Mouse (Mus musculus): ENCODE measurements around the gene Tdrd12. TPM values are rescaled to one million over a fixed set of nuclear protein-coding genes. Genes with fewer than 3 reads are reported as not detected.

Gene Tdrd12
- total RNA-seq, 2 experiments from 2014 or later: not detected

GRCm38 (mm10) chr7:35564067-35564865 lies 26.7 kb upstream of the Tdrd12 start:
- no peak for TF ChIP-seq CTCF (IDR thresholded peaks at IDR 0.05)
- intact Hi-C loops (cut with DNase I): no loop called here
- no peak for DNase-seq
- no peak overlapping the region for H3K27ac ChIP-seq
- H3K4me3 ChIP-seq: no peak overlapping the region

- intact Hi-C loops (cut with DNase I): no loop called here
- H3K4me3 ChIP-seq: no peak overlapping the region
- H3K27ac ChIP-seq: no peak overlapping the region
- no peak for TF ChIP-seq CTCF (IDR thresholded peaks at IDR 0.05)
- DNase-seq: no peak
These were observed 25.5 kb upstream of the Tdrd12 start for GRCm38 (mm10) chr7:35563071-35563470.

- no peak for TF ChIP-seq CTCF (IDR thresholded peaks at IDR 0.05)
- Histone ChIP-seq H3K4me3 (no peak overlapping the region), H3K27ac (no peak overlapping the region)
- intact Hi-C loops (cut with DNase I): loop anchor here (5.0 kb wide), 1 partner anchor 87 kb away; the partner anchor contains the start of gene Pdcd5
- DNase-seq: no peak
These were observed 22.3 kb upstream of the Tdrd12 start for GRCm38 (mm10) chr7:35559838-35560237.

- intact Hi-C loops (cut with DNase I): loop anchor here (5.0 kb wide), 1 partner anchor 89 kb away; the partner anchor contains the start of gene Pdcd5
- Histone ChIP-seq H3K4me3 (no peak overlapping the region), H3K27ac (no peak overlapping the region)
- no peak for DNase-seq
- no peak for TF ChIP-seq CTCF (IDR thresholded peaks at IDR 0.05)
These were observed 21.1 kb upstream of the Tdrd12 start for GRCm38 (mm10) chr7:35558681-35559080.

- no peak overlapping the region for H3K4me3 ChIP-seq
- intact Hi-C loops (cut with DNase I): loop anchor here (5.0 kb wide), 1 partner anchor 90 kb away; the partner anchor contains the start of gene Pdcd5
- DNase-seq: no peak
- TF ChIP-seq CTCF (IDR thresholded peaks at IDR 0.05): no peak
- H3K27ac ChIP-seq: no peak overlapping the region
These were observed 20.0 kb upstream of the Tdrd12 start for GRCm38 (mm10) chr7:35557577-35557976.

GRCm38 (mm10) chr7:35556905-35557304 lies 19.4 kb upstream of the Tdrd12 start:
- no peak for TF ChIP-seq CTCF (IDR thresholded peaks at IDR 0.05)
- intact Hi-C loops (cut with DNase I): loop anchor here (5.0 kb wide), 1 partner anchor 90 kb away; the partner anchor contains the start of gene Pdcd5

GRCm38 (mm10) chr7:35556205-35556603 lies 18.7 kb upstream of the Tdrd12 start, which contains the start of gene Nudt19:
Gene Nudt19, minus strand, starts transcription at chr7:35556304.
- Histone ChIP-seq H3K4me3 (peak within 1 kb of the TSS; percentile 79), H3K27ac (peak within 1 kb of the TSS; percentile 99)
- DNase-seq: no peak
- no peak for TF ChIP-seq CTCF (IDR thresholded peaks at IDR 0.05)
- intact Hi-C loops (cut with DNase I): loop anchor here (5.0 kb wide), 1 partner anchor 91 kb away; the partner anchor contains the start of gene Pdcd5

More at GRCm38 (mm10) chr7:35556905-35557304, 19.4 kb upstream of the Tdrd12 start:
- DNase-seq: no peak
- no peak overlapping the region for H3K27ac ChIP-seq
- no peak overlapping the region for H3K4me3 ChIP-seq

GRCm38 (mm10) chr7:35555224-35556204 lies 18.0 kb upstream of the Tdrd12 start:
- no peak for TF ChIP-seq CTCF (IDR thresholded peaks at IDR 0.05)
- Histone ChIP-seq H3K27ac (peak overlapping the region; percentile 99), H3K4me3 (peak overlapping the region; percentile 79)
- intact Hi-C loops (cut with DNase I): loop anchor here (5.0 kb wide), 1 partner anchor 92 kb away; the partner anchor contains the start of gene Pdcd5
- peak; percentile 93 for DNase-seq

- Histone ChIP-seq H3K27ac (peak overlapping the region; percentile 99), H3K4me3 (peak overlapping the region; percentile 79)
- intact Hi-C loops (cut with DNase I): loop anchor here (5.0 kb wide), 2 partner anchors 33 to 93 kb away; partner anchors contain the start of genes Ankrd27, Pdcd5 and Rgs9bp
- no peak for TF ChIP-seq CTCF (IDR thresholded peaks at IDR 0.05)
- DNase-seq: peak; percentile 27
These were observed 17.1 kb upstream of the Tdrd12 start for GRCm38 (mm10) chr7:35554605-35555175.

- peak; percentile 33 for DNase-seq
- Histone ChIP-seq H3K4me3 (peak overlapping the region; percentile 79), H3K27ac (peak overlapping the region; percentile 99)
- intact Hi-C loops (cut with DNase I): loop anchor here (5.0 kb wide), 1 partner anchor 33 kb away; the partner anchor contains the start of genes Ankrd27 and Rgs9bp
- TF ChIP-seq CTCF (IDR thresholded peaks at IDR 0.05): peak; percentile 50
These were observed 16.4 kb upstream of the Tdrd12 start for GRCm38 (mm10) chr7:35553751-35554604.

GRCm38 (mm10) chr7:35545881-35546280 lies 8.3 kb upstream of the Tdrd12 start:
- no peak overlapping the region for H3K4me3 ChIP-seq
- peak; percentile 58 for DNase-seq
- no peak overlapping the region for H3K27ac ChIP-seq
- peak; percentile 88 for TF ChIP-seq CTCF (IDR thresholded peaks at IDR 0.05)
- intact Hi-C loops (cut with DNase I): loop anchor here (1.0 to 5.0 kb wide), 2 partner anchors 90 to 196 kb away; no protein-coding TSS in a partner anchor

All from gastrocnemius, adult 2 months (tissue).